Mouse (Mus musculus) hindbrain, embryonic 10.5 days (tissue): ENCODE results near the gene Ubash3b. TPM values are rescaled to one million over a fixed set of nuclear protein-coding genes. Genes with fewer than 3 reads are reported as not detected.

ENCODE experiments used
- DNase-seq: peaks from one replicate; pipeline ENCODE4 v3.0.0-alpha.2; 2017; ENCODE audit warnings: low spot score
- H3K27ac ChIP-seq: fragments of 300-500 bp; sonication (generic); 2 replicates; pipeline ENCODE4 v1.5.1; 2016; ENCODE audit warnings: mild to moderate bottlenecking, moderate library complexity
- H3K27me3 ChIP-seq: fragments of 300-500 bp; sonication (generic); 2 replicates; pipeline ENCODE4 v1.6.1; 2016; ENCODE audit warnings: mild to moderate bottlenecking; ENCODE audit not compliant: poor library complexity, insufficient read depth, severe bottlenecking
- H3K36me3 ChIP-seq: fragments of 300-500 bp; sonication (generic); 2 replicates; pipeline ENCODE4 v1.6.1; 2016; ENCODE audit warnings: mild to moderate bottlenecking, moderate library complexity
- H3K4me1 ChIP-seq: fragments of 300-500 bp; sonication (generic); replicated peaks from 2 replicates; pipeline ENCODE4 v1.6.1; 2016; ENCODE audit warnings: mild to moderate bottlenecking
- H3K4me3 ChIP-seq: fragments of 300-500 bp; sonication (generic); 2 replicates; pipeline ENCODE4 v1.5.1; 2016; ENCODE audit warnings: mild to moderate bottlenecking, moderate library complexity
- H3K9me3 ChIP-seq: fragments of 300-500 bp; sonication (generic); 2 replicates; pipeline ENCODE4 v1.6.1; 2016; ENCODE audit warnings: mild to moderate bottlenecking, moderate library complexity
- WGBS: fragments of 180-500 bp; shearing (Covaris S2); methylation state at CpG from one replicate; pipeline ENCODE4 v1.1.7; 2016; 5-methylcytosine and 5-hydroxymethylcytosine counted together
- polyA plus RNA-seq: library from polyadenylated mRNA; unstranded; fragments of >200 nt; fragmentation: Nextera tagmentation; extraction: Ambion mirVana; gene quantifications from 2 replicates; pipeline ENCODE4 v1.2.1, GENCODE M21; 2016

Ubash3b gene
- polyA plus RNA-seq, 1 experiment from 2014 or later, result 8.5 TPM

DNA sequence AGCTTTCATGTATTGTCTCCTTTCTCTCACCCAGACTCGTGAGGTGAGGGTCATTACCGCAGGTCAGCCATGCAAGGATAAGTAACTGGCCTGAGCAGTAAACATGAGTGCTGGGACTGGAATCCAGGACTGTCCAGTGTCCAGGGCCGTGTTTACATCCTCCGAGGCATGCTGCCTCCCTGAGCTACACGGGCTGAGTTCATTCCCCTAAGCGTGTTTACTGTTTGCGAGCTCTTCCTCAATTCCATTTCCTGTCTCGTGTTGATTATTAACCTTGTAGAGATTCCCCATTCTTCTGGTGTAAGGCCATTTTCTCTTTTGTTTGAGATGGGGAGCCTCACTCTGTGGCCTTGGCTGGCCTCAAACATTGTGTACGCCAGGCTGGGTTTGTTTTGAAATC lies 23.8 kb upstream of the Ubash3b start:
- DNase-seq, result no peak
- H3K27ac ChIP-seq, result peak overlapping the region; percentile 59; the same call in 1 of the 2 replicates
- 77% methylated on average over 9 of the region's 9 CpGs for WGBS
- no peaks in the 10 kb centered on the region; the same call in 1 of the 2 replicates for H3K27me3 ChIP-seq
- H3K4me1 ChIP-seq, result peaks cover 7% of the 10 kb centered on the region; the same call in 1 of the 2 replicates
- H3K4me3 ChIP-seq, result no peak overlapping the region
- H3K9me3 ChIP-seq, result no peaks in the 10 kb centered on the region
- H3K36me3 ChIP-seq, result no peaks in the 10 kb centered on the region

- Histone ChIP-seq H3K4me3 (no peak overlapping the region), H3K9me3 (no peaks in the 10 kb centered on the region), H3K36me3 (no peaks in the 10 kb centered on the region), H3K4me1 (peaks cover 7% of the 10 kb centered on the region; the same call in 1 of the 2 replicates), H3K27me3 (no peaks in the 10 kb centered on the region), H3K27ac (no peak overlapping the region)
- DNase-seq, result peak; percentile 18
Observed at GRCm38 (mm10) chr9:41182550-41182949, 21.1 kb upstream of the Ubash3b start.

DNA sequence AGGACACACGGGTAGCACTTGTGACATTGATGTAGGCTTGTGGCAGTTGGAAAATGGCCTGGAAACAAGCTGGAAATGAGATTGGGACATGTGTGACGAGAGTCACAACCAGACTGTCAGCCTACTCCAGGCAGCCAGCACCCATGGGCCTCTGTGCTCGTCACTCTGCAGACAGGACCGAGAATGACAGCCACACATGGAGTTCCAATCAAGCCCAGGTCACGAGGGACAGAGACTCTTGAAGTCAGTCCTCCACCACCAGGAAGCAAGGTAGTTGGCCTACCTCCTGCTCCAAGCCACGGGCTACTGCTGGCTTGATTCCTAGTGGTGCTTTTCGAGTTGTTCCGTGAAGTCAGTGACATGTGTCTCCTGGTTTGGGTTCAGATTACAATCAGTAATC lies 20.3 kb upstream of the Ubash3b start:
- Histone ChIP-seq H3K36me3 (no peaks in the 10 kb centered on the region), H3K4me1 (peaks cover 7% of the 10 kb centered on the region; the same call in 1 of the 2 replicates), H3K27ac (no peak overlapping the region), H3K4me3 (no peak overlapping the region), H3K27me3 (no peaks in the 10 kb centered on the region), H3K9me3 (no peaks in the 10 kb centered on the region)
- no peak for DNase-seq
- 72% methylated on average over 8 of the region's 8 CpGs for WGBS

- no peaks in the 10 kb centered on the region for H3K36me3 ChIP-seq
- no peaks in the 10 kb centered on the region for H3K9me3 ChIP-seq
- DNase-seq, result no peak
- no peak overlapping the region for H3K27ac ChIP-seq
- H3K4me1 ChIP-seq, result peaks cover 7% of the 10 kb centered on the region; the same call in 1 of the 2 replicates
- H3K4me3 ChIP-seq, result no peak overlapping the region
- 88% methylated on average over 9 of the region's 9 CpGs for WGBS
- H3K27me3 ChIP-seq, result no peaks in the 10 kb centered on the region
Observed at GRCm38 (mm10) chr9:41181372-41181771, 19.9 kb upstream of the Ubash3b start.

- no peak overlapping the region for H3K27ac ChIP-seq
- WGBS, result 88% methylated on average over 5 of the region's 5 CpGs
Observed at GRCm38 (mm10) chr9:41179056-41179455, 17.6 kb upstream of the Ubash3b start.

GRCm38 (mm10) chr9:41173158-41173557 lies 11.7 kb upstream of the Ubash3b start:
- no peak overlapping the region for H3K27ac ChIP-seq
- H3K4me1 ChIP-seq, result 0 out of 2 replicates have a peak, but pooled peaks cover 3% of the 10 kb centered on the region
- H3K9me3 ChIP-seq, result no peaks in the 10 kb centered on the region
- no peak for DNase-seq
- peaks cover 8% of the 10 kb centered on the region; the same call in 1 of the 2 replicates for H3K27me3 ChIP-seq
- no peaks in the 10 kb centered on the region for H3K36me3 ChIP-seq
- no peak overlapping the region for H3K4me3 ChIP-seq
- 70% methylated on average over 3 of the region's 3 CpGs for WGBS

More at GRCm38 (mm10) chr9:41179056-41179455, 17.6 kb upstream of the Ubash3b start:
- H3K4me1 ChIP-seq, result no peaks in the 10 kb centered on the region
- no peaks in the 10 kb centered on the region for H3K36me3 ChIP-seq
- no peaks in the 10 kb centered on the region for H3K9me3 ChIP-seq
- peaks cover 4% of the 10 kb centered on the region; the same call in 1 of the 2 replicates for H3K27me3 ChIP-seq
- no peak for DNase-seq
- H3K4me3 ChIP-seq, result no peak overlapping the region

- peaks cover 8% of the 10 kb centered on the region; the same call in 1 of the 2 replicates for H3K27me3 ChIP-seq
- H3K4me3 ChIP-seq, result no peak overlapping the region
- 86% methylated on average over 8 of the region's 8 CpGs for WGBS
- H3K4me1 ChIP-seq, result 0 out of 2 replicates have a peak, but pooled peaks cover 3% of the 10 kb centered on the region
- H3K9me3 ChIP-seq, result no peaks in the 10 kb centered on the region
- no peak overlapping the region for H3K27ac ChIP-seq
- DNase-seq, result no peak
- no peaks in the 10 kb centered on the region for H3K36me3 ChIP-seq
Observed at GRCm38 (mm10) chr9:41172426-41172825, 10.9 kb upstream of the Ubash3b start.

DNA sequence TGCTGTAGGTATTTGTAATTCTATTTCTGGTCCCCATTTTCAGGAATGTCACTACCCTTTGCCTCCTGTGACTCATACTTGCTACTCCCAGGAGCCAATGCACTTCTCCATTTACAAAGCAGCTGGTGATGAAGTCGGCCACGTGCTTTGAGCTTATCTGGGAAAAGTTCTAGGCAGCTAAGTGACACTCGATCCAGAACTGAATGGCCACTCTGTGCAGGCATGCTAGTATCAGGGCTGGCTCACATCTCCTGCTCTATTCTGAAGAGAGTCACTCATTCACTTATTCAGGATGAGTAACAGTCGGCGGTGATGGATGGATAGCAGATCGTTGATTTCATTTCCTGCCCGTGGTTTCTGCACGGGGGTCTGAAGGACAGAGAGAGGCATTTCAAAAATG lies 8.5 kb upstream of the Ubash3b start:
- H3K27me3 ChIP-seq, result peaks cover 8% of the 10 kb centered on the region; the same call in 1 of the 2 replicates
- no peak for DNase-seq
- H3K27ac ChIP-seq, result no peak overlapping the region
- 70% methylated on average over 8 of the region's 8 CpGs for WGBS
- no peaks in the 10 kb centered on the region for H3K36me3 ChIP-seq
- H3K4me1 ChIP-seq, result 0 out of 2 replicates have a peak, but pooled peaks cover 3% of the 10 kb centered on the region
- no peaks in the 10 kb centered on the region for H3K9me3 ChIP-seq
- no peak overlapping the region for H3K4me3 ChIP-seq

DNA sequence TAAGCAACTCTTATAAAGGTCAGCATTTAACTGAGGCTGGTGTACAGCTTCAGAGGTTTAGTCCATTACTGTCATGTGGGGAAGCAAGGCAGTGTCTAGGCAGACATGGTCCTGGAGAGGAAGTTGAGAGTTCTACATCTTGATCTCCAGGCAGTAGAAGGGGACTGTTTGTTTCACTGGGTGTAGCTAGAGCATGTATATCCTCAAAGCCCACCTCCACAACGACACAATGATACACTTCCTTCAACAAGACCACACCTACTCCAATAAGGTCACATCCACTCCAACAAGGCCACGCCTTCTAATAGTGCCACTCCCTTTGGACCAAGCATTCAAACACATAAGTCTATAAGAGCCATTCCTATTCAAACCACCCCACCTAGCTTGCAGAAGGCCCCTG lies 7.2 kb upstream of the Ubash3b start:
- WGBS, result 84% methylated on average over 2 of the region's 2 CpGs
- H3K4me1 ChIP-seq, result 0 out of 2 replicates have a peak, but pooled peaks cover 3% of the 10 kb centered on the region
- no peaks in the 10 kb centered on the region for H3K9me3 ChIP-seq
- no peaks in the 10 kb centered on the region for H3K27me3 ChIP-seq
- no peak for DNase-seq
- no peak overlapping the region for H3K4me3 ChIP-seq
- no peak overlapping the region for H3K27ac ChIP-seq
- no peaks in the 10 kb centered on the region for H3K36me3 ChIP-seq

GRCm38 (mm10) chr9:41168206-41168605 lies 6.7 kb upstream of the Ubash3b start:
- no peak for DNase-seq
- 88% methylated on average over 6 of the region's 6 CpGs for WGBS
- Histone ChIP-seq H3K27me3 (no peaks in the 10 kb centered on the region), H3K36me3 (no peaks in the 10 kb centered on the region), H3K4me1 (0 out of 2 replicates have a peak, but pooled peaks cover 3% of the 10 kb centered on the region), H3K27ac (no peak overlapping the region), H3K9me3 (peaks cover 3% of the 10 kb centered on the region; the same call in 1 of the 2 replicates), H3K4me3 (no peak overlapping the region)

DNA sequence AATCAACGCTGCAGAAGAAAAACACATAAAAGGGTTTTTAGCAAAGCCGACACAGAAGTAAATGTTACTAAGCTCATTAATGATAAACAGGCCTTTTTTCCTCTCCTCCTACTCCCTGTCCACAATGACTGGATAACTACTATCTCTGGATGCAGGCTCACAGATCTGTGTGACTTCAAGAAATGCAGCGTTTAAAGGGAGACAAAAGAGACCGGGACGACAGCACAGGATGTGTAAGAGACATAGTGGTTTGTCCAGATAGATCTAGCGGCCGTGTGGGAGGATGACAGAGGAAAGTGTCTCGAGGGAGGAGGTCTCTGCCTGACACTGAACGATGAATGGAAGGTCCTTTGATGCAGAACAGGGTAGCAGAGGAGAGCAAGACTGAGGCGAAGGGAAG lies 5.4 kb upstream of the Ubash3b start:
- Histone ChIP-seq H3K4me1 (0 out of 2 replicates have a peak, but pooled peaks cover 3% of the 10 kb centered on the region), H3K9me3 (peaks cover 4% of the 10 kb centered on the region; the same call in 1 of the 2 replicates), H3K36me3 (no peaks in the 10 kb centered on the region), H3K27me3 (no peaks in the 10 kb centered on the region), H3K27ac (no peak overlapping the region), H3K4me3 (no peak overlapping the region)
- no peak for DNase-seq
- WGBS, result 53% methylated on average over 10 of the region's 10 CpGs

DNA sequence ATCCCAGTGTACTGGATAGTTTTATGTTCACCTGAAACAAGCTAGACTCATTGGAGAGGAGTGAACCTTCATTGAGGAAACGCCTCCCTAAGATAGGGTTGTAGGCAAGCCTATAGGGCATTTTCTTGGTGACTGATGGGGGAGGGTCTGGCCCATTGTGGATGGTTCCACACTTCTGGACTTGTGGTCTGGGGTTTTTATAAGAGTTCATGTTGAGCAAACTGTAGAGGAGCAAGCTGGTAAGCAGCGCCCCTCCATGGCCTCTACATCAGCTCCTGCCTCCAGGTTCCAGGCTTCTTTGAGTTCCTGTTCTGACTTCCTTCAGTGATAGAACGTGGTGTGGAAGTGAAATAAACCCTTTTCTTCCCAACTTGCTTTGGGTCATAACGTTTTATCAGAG lies 866 bp upstream of the Ubash3b start:
- H3K4me3 ChIP-seq, result no peak overlapping the region
- H3K27me3 ChIP-seq, result peaks cover 26% of the 10 kb centered on the region
- 82% methylated on average over 4 of the region's 4 CpGs for WGBS
- H3K9me3 ChIP-seq, result peaks cover 7% of the 10 kb centered on the region; the same call in 1 of the 2 replicates
- DNase-seq, result no peak
- H3K27ac ChIP-seq, result no peak overlapping the region
- H3K36me3 ChIP-seq, result no peaks in the 10 kb centered on the region
- peaks cover 23% of the 10 kb centered on the region for H3K4me1 ChIP-seq

- Histone ChIP-seq H3K4me1 (peaks cover 40% of the 10 kb centered on the region), H3K36me3 (no peaks in the 10 kb centered on the region), H3K27me3 (peaks cover 39% of the 10 kb centered on the region), H3K9me3 (peaks cover 7% of the 10 kb centered on the region; the same call in 1 of the 2 replicates), H3K27ac (no peak overlapping the region), H3K4me3 (no peak overlapping the region)
- DNase-seq, result no peak
- WGBS, result 34% methylated on average over 7 of the region's 7 CpGs
Observed at GRCm38 (mm10) chr9:41160536-41161176, 841 bp downstream of the Ubash3b start.
